Mouse (Mus musculus) embryonic facial prominence, embryonic 14.5 days (tissue): ENCODE data around the gene Tanc1. TPM values are rescaled to one million over a fixed set of nuclear protein-coding genes. Genes with fewer than 3 reads are reported as not detected.
A peak's percentile ranks its signal among the peaks of the same experiment; 100 is the strongest.

Experiments
- ATAC-seq: fragments of 200-750 bp; cut with Nextera tagmentation; 2 replicates; pipeline ENCODE4 v1.8.0; 2017; ENCODE audit warnings: low read depth, moderate number of reproducible peaks, moderate TSS enrichment
- DNase-seq: peaks from one replicate; pipeline ENCODE4 v3.0.0-alpha.2; 2015; ENCODE audit warnings: low spot score
- H3K27ac ChIP-seq: fragments of 300-500 bp; sonication (generic); replicated peaks from 2 replicates; pipeline ENCODE4 v1.5.1; 2014; ENCODE audit warnings: low read depth, mild to moderate bottlenecking, low read length, moderate library complexity
- H3K27me3 ChIP-seq: fragments of 300-500 bp; sonication (generic); replicated peaks from 2 replicates; pipeline ENCODE4 v1.6.1; 2014; ENCODE audit warnings: low read length; ENCODE audit not compliant: control insufficient read depth, insufficient read depth
- H3K36me3 ChIP-seq: fragments of 300-500 bp; sonication (generic); 2 replicates; pipeline ENCODE4 v1.6.1; 2014; ENCODE audit warnings: low read length, mixed read lengths; ENCODE audit not compliant: control insufficient read depth, insufficient read depth
- H3K4me1 ChIP-seq: fragments of 300-500 bp; sonication (generic); 2 replicates; pipeline ENCODE4 v1.6.1; 2014; ENCODE audit warnings: antibody characterized with exemption, low read length; ENCODE audit not compliant: control insufficient read depth, insufficient read depth
- H3K4me2 ChIP-seq: fragments of 300-500 bp; sonication (generic); 2 replicates; pipeline ENCODE4 v1.6.1; 2014; ENCODE audit warnings: low read depth, mild to moderate bottlenecking, low read length, moderate library complexity, mixed read lengths
- H3K4me3 ChIP-seq: fragments of 300-500 bp; sonication (generic); 2 replicates; pipeline ENCODE4 v1.5.1; 2014; ENCODE audit warnings: low read depth, mild to moderate bottlenecking, low read length
- H3K9ac ChIP-seq: fragments of 300-500 bp; sonication (generic); 2 replicates; pipeline ENCODE4 v1.6.1; 2014; ENCODE audit warnings: low read depth, mild to moderate bottlenecking, low read length, moderate library complexity, mixed read lengths
- H3K9me3 ChIP-seq: fragments of 300-500 bp; sonication (generic); 2 replicates; pipeline ENCODE4 v1.6.1; 2016; ENCODE audit warnings: low read length; ENCODE audit not compliant: control insufficient read depth
- WGBS: fragments of 180-500 bp; shearing (Covaris S2); extraction: QIAGEN DNeasy Blood & Tissue Kit; methylation state at CpG from one replicate; pipeline ENCODE4 v1.1.7; 2014; 5-methylcytosine and 5-hydroxymethylcytosine counted together
- polyA plus RNA-seq: library from polyadenylated mRNA; unstranded; fragments of >200 nt; fragmentation: Nextera tagmentation; extraction: Ambion mirVana; gene quantifications from 2 replicates; pipeline ENCODE4 v1.2.1, GENCODE M21; 2014

The Tanc1 gene
- polyA plus RNA-seq, 1 experiment from 2014 or later = 24.8 TPM

GRCm38 (mm10) chr2:59600980-59601379 is 10.9 kb upstream of the Tanc1 start:
- no peaks in the 10 kb centered on the region for H3K36me3 ChIP-seq
- no peaks in the 10 kb centered on the region for H3K27me3 ChIP-seq
- no peak for DNase-seq
- no peak for ATAC-seq
- 0 out of 2 replicates have a peak overlapping the region, but pooled peaks have one; percentile 7 for H3K27ac ChIP-seq
- no peaks in the 10 kb centered on the region for H3K9me3 ChIP-seq
- H3K4me2 ChIP-seq = peak overlapping the region; percentile 35; the same call in 1 of the 2 replicates
- peaks cover 21% of the 10 kb centered on the region for H3K4me1 ChIP-seq
- 48% methylated on average over 2 of the region's 2 CpGs for WGBS
- no peak overlapping the region for H3K4me3 ChIP-seq
- no peak overlapping the region for H3K9ac ChIP-seq

GRCm38 (mm10) chr2:59601452-59601851 is 10.4 kb upstream of the Tanc1 start:
- H3K9ac ChIP-seq = no peak overlapping the region
- 84% methylated on average over 8 of the region's 8 CpGs for WGBS
- DNase-seq (no peak), ATAC-seq (no peak)
- no peaks in the 10 kb centered on the region for H3K9me3 ChIP-seq
- no peak overlapping the region for H3K27ac ChIP-seq
- no peaks in the 10 kb centered on the region for H3K27me3 ChIP-seq
- H3K4me3 ChIP-seq = no peak overlapping the region
- no peak overlapping the region for H3K4me2 ChIP-seq
- H3K4me1 ChIP-seq = peaks cover 21% of the 10 kb centered on the region
- no peaks in the 10 kb centered on the region for H3K36me3 ChIP-seq

GRCm38 (mm10) chr2:59608958-59609357 is 2.9 kb upstream of the Tanc1 start:
- Histone ChIP-seq H3K9ac (no peak overlapping the region), H3K4me2 (peak overlapping the region; percentile 2; the same call in 1 of the 2 replicates), H3K36me3 (no peaks in the 10 kb centered on the region), H3K9me3 (no peaks in the 10 kb centered on the region), H3K27ac (no peak overlapping the region), H3K4me1 (peaks cover 21% of the 10 kb centered on the region), H3K27me3 (no peaks in the 10 kb centered on the region), H3K4me3 (no peak overlapping the region)
- ATAC-seq (no peak), DNase-seq (peak; percentile 67)
- WGBS = 21% methylated on average over 5 of the region's 5 CpGs

DNA sequence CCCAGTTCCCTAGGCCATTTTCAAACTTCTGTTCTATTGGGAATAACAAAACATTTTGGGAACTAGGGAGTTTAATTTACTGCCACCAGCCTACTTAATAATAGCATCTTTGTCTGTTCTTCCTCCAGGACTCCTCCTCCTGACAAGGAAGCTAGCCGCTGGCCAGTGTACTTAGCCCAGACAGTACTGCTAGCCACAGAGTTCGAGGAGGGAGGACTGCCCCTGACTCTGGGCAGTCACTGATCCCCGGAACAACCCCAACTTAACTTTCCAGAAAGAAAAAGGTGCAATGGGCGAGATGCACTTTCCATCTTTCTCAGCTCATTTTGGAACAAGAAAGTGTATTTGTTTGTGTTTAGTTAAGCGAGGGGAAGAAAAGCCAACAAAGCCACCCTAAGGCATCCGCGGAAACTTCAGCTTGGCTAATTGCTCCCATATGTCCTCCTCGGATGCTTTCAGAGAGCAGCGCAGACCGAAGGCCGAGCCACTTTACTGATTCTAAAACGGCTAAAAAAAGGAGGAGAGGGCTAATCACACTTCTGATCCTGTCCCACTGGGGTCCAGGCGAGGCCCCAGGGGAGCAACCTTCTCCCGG is 529 bp upstream of the Tanc1 start:
- no peaks in the 10 kb centered on the region for H3K9me3 ChIP-seq
- peak overlapping the region; percentile 93 for H3K9ac ChIP-seq
- peaks cover 33% of the 10 kb centered on the region for H3K4me1 ChIP-seq
- peak overlapping the region; percentile 85 for H3K4me3 ChIP-seq
- ATAC-seq (peak; percentile 51), DNase-seq (peak; percentile 83)
- no peaks in the 10 kb centered on the region for H3K36me3 ChIP-seq
- peak overlapping the region; percentile 94 for H3K27ac ChIP-seq
- WGBS = 4% methylated on average over 14 of the region's 14 CpGs
- peak overlapping the region; percentile 90 for H3K4me2 ChIP-seq
- H3K27me3 ChIP-seq = no peaks in the 10 kb centered on the region

DNA sequence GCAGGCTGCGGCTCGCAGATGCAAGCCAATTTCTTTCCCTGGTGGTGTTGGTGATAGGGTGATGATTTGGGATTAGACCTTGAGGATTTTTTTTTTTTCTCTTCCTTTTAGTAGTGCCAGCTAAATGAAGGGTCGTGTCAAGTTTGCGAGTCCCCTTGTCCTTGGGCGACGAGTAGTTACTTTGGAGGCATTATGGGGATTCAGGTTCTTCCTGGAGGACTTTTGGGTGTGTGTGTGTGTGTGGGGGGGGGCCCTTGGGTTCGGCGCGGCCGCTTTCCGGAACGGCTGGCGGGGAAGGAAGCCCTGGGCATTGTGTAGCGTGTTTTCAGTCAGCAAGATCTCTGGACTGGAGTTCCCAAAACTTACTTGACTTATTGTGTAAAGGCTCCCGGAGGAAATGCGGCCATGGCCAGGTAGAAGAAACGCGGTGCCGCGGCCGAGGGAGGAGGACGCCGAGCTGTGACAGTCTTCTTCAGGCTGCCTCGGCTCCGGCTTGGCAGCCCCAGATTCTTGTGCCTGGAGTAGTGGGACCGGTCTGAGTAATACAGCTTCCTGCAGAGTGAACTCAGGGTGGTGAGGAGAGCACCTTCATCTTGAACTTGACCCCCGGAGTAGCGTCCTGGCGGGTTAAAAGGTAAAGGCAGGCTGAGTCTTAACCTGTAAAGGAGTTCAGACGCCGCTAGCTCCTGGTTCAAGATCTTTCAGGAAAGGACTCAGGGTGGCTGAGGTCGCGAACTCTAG is 1.1 kb downstream of the Tanc1 start:
- H3K4me1 ChIP-seq = peaks cover 43% of the 10 kb centered on the region

DNA sequence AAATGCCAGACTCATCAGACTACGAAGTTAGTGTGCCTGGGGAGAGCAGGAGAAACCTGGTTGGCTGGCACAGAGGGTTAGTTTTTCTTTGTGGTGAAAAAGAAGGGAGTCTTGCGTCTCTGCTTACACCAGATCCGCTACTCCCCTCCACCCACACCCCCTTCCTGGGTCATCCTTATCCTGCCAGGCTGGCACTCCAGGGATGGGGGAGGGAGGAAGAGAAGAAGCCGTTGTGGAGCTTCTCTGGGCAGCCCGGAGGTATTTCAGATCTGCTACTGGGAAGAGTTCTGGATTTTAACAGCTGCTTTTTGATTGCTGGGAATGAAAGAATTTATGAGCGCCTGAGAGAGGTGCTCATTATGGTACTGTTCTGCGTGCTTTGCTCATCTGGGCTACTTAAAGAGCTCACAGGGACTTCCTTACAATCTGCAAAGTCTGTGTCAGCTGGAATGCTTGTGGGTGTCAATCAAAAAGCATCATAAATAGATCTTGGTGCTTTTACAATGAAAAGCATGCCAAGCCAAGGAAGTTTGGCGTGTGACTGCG is 1.7 kb downstream of the Tanc1 start:
- H3K4me3 ChIP-seq = peak overlapping the region; percentile 85
- H3K36me3 ChIP-seq = no peaks in the 10 kb centered on the region
- no peaks in the 10 kb centered on the region for H3K9me3 ChIP-seq
- DNase-seq = peak; percentile 67
- WGBS = 9% methylated on average over 9 of the region's 9 CpGs
- no peaks in the 10 kb centered on the region for H3K27me3 ChIP-seq
- peak overlapping the region; percentile 90 for H3K4me2 ChIP-seq
- peak overlapping the region; percentile 93 for H3K9ac ChIP-seq
- H3K27ac ChIP-seq = peak overlapping the region; percentile 94
- ATAC-seq = 0 out of 2 replicates have a peak, but pooled peaks have one; percentile 6
- peaks cover 37% of the 10 kb centered on the region for H3K4me1 ChIP-seq

More for the DNA sequence above, 1.1 kb downstream of the Tanc1 start:
- peak overlapping the region; percentile 94 for H3K27ac ChIP-seq
- peak overlapping the region; percentile 93 for H3K9ac ChIP-seq
- ATAC-seq (0 out of 2 replicates have a peak, but pooled peaks have one; percentile 7), DNase-seq (no peak)
- no peaks in the 10 kb centered on the region for H3K36me3 ChIP-seq
- peak overlapping the region; percentile 85 for H3K4me3 ChIP-seq
- H3K27me3 ChIP-seq = no peaks in the 10 kb centered on the region
- H3K4me2 ChIP-seq = peak overlapping the region; percentile 90
- no peaks in the 10 kb centered on the region for H3K9me3 ChIP-seq
- 1% methylated on average over 32 of the region's 33 CpGs for WGBS

- no peak overlapping the region for H3K27ac ChIP-seq
- H3K36me3 ChIP-seq = no peaks in the 10 kb centered on the region
- no peak overlapping the region for H3K4me2 ChIP-seq
- ATAC-seq = no peak
- DNase-seq = no peak
- 57% methylated on average over 2 of the region's 2 CpGs for WGBS
- H3K27me3 ChIP-seq = no peaks in the 10 kb centered on the region
- peaks cover 29% of the 10 kb centered on the region for H3K4me1 ChIP-seq
- no peak overlapping the region for H3K4me3 ChIP-seq
- H3K9me3 ChIP-seq = no peaks in the 10 kb centered on the region
- no peak overlapping the region for H3K9ac ChIP-seq
Measured at GRCm38 (mm10) chr2:59616890-59617289, 5.0 kb downstream of the Tanc1 start.

- DNase-seq = no peak
Measured at GRCm38 (mm10) chr2:59618996-59619395, 7.2 kb downstream of the Tanc1 start.

More at GRCm38 (mm10) chr2:59618996-59619395, 7.2 kb downstream of the Tanc1 start:
- no peaks in the 10 kb centered on the region for H3K9me3 ChIP-seq
- H3K36me3 ChIP-seq = no peaks in the 10 kb centered on the region
- no peaks in the 10 kb centered on the region for H3K27me3 ChIP-seq
- H3K4me1 ChIP-seq = peaks cover 31% of the 10 kb centered on the region
- no peak overlapping the region for H3K4me3 ChIP-seq
- H3K4me2 ChIP-seq = no peak overlapping the region
- no peak for ATAC-seq
- 85% methylated on average over 7 of the region's 7 CpGs for WGBS
- H3K9ac ChIP-seq = no peak overlapping the region
- H3K27ac ChIP-seq = no peak overlapping the region
